20 mouse cellular contexts compared by ENCODE assay signal in genomic region chr9:25186501-25186900, GRCm38 (mm10). TPM values are rescaled to one million over a fixed set of nuclear protein-coding genes. Genes with fewer than 3 reads are reported as not detected.
A peak's percentile ranks its signal among the peaks of the same experiment; 100 is the strongest.
DNase-seq lines count a peak whose midpoint lies in the region; ATAC-seq and TF ChIP-seq lines count a peak whose summit lies in the region.
"Had no signal": no experiment of that assay in that cellular context is flagged by ENCODE, and none has a peak within 500 bp of the region (broad histone marks: within the 10 kb centered on the region; RNA-seq: fewer than 3 reads in every experiment).

No protein-coding gene starts in this region.

- H3K27ac ChIP-seq in heart, embryonic 16.5 days (ENCODE audit: low read length) = no peak overlapping the region
- H3K27ac ChIP-seq in forebrain, postnatal 0 days (ENCODE audit: low read depth, low read length) = no peak overlapping the region
- H3K27ac ChIP-seq in hindbrain, embryonic 16.5 days (ENCODE audit: low read depth, low read length) = no peak overlapping the region
- H3K27ac ChIP-seq: midbrain, embryonic 15.5 days had no signal

- no peaks in the 10 kb centered on the region for H3K4me1 ChIP-seq in heart, embryonic 16.5 days (ENCODE audit: control insufficient read depth, insufficient read depth, low read length)
- no peaks in the 10 kb centered on the region for H3K4me1 ChIP-seq in forebrain, postnatal 0 days (ENCODE audit: insufficient read depth)
- no peaks in the 10 kb centered on the region for H3K4me1 ChIP-seq in hindbrain, embryonic 16.5 days (ENCODE audit: control insufficient read depth, insufficient read depth, low read depth, low read length)
- H3K4me1 ChIP-seq: midbrain, embryonic 15.5 days had no signal

- H3K4me2 ChIP-seq in heart, embryonic 16.5 days (ENCODE audit: low read depth, low read length) = no peak overlapping the region
- no peak overlapping the region for H3K4me2 ChIP-seq in forebrain, postnatal 0 days (ENCODE audit: low read depth)
- H3K4me2 ChIP-seq in hindbrain, embryonic 16.5 days (ENCODE audit: low read length) = no peak overlapping the region
- H3K4me2 ChIP-seq: heart, embryonic 11.5 days; midbrain, embryonic 15.5 days had no signal

- no peaks in the 10 kb centered on the region for H3K36me3 ChIP-seq in heart, embryonic 16.5 days (ENCODE audit: control insufficient read depth, insufficient read depth)
- no peaks in the 10 kb centered on the region for H3K36me3 ChIP-seq in splenic B cell, adult 2 months (ENCODE audit: control insufficient read depth, insufficient read depth, low read length, poor library complexity, severe bottlenecking)
- H3K36me3 ChIP-seq in forebrain, postnatal 0 days (ENCODE audit: insufficient read depth) = no peaks in the 10 kb centered on the region
- no peaks in the 10 kb centered on the region for H3K36me3 ChIP-seq in hindbrain, embryonic 16.5 days (ENCODE audit: control insufficient read depth, insufficient read depth, low read length)
- H3K36me3 ChIP-seq: midbrain, embryonic 15.5 days had no signal

- WGBS in heart, embryonic 16.5 days = 74% methylated on average over 4 of the region's 4 CpGs
- 89% methylated on average over 4 of the region's 4 CpGs for WGBS in forebrain, postnatal 0 days
- WGBS in hindbrain, embryonic 16.5 days = 91% methylated on average over 4 of the region's 4 CpGs

- no peak for TF ChIP-seq CTCF in forebrain, postnatal 0 days (IDR thresholded peaks at IDR 0.05; ENCODE audit: low read depth)

- H3K9me3 ChIP-seq in heart, embryonic 16.5 days (replicated peaks; ENCODE audit: control insufficient read depth, low read length) = no peaks in the 10 kb centered on the region
- H3K9me3 ChIP-seq in forebrain, postnatal 0 days (ENCODE audit: low read length) = no peaks in the 10 kb centered on the region
- H3K9me3 ChIP-seq in hindbrain, embryonic 16.5 days (ENCODE audit: control insufficient read depth, low read length) = no peaks in the 10 kb centered on the region
- H3K9me3 ChIP-seq: midbrain, embryonic 15.5 days had no signal

- peak; percentile 41; the same call in 1 of the 2 replicates for ATAC-seq in heart, embryonic 16.5 days (replicated peaks; ENCODE audit: extremely low read depth, insufficient read depth, low FRiP score)
- ATAC-seq in CD4-positive, CD25-positive, alpha-beta regulatory T cell, adult 4 months = peak; percentile 89
- ATAC-seq in inflammation-experienced regulatory T-cells, adult 6 months = peak; percentile 86
- ATAC-seq in forebrain, postnatal 0 days = no peak
- no peak for ATAC-seq in hindbrain, embryonic 16.5 days
- ATAC-seq: intestine, embryonic 16.5 days; midbrain, embryonic 15.5 days had no signal

- H3K9ac ChIP-seq in heart, embryonic 16.5 days (ENCODE audit: low read length) = no peak overlapping the region
- no peak overlapping the region for H3K9ac ChIP-seq in forebrain, postnatal 0 days
- no peak overlapping the region for H3K9ac ChIP-seq in hindbrain, embryonic 16.5 days (ENCODE audit: low read depth, low read length)
- H3K9ac ChIP-seq: midbrain, embryonic 15.5 days had no signal

- no peak for DNase-seq in heart, postnatal 36 days
- peak; percentile 63 for DNase-seq in splenic B cell, adult 2 months (ENCODE audit: low read depth, low spot score)
- no peak for DNase-seq in forebrain, postnatal 0 days
- no peak for DNase-seq in adrenal gland, adult 8-10 months
- DNase-seq: adrenal gland, postnatal 14 days; cerebellum, adult 9-10 months; gastrocnemius, postnatal 25 days; heart, postnatal 4 days; kidney, postnatal 10 days; liver; lung, adult 18-20 months; lung, postnatal 4 days; retina, postnatal 1 day had no signal

- no peaks in the 10 kb centered on the region for H3K27me3 ChIP-seq in heart, embryonic 16.5 days (ENCODE audit: control insufficient read depth, insufficient read depth, low read length)
- no peaks in the 10 kb centered on the region for H3K27me3 ChIP-seq in splenic B cell, adult 2 months (ENCODE audit: control insufficient read depth, insufficient read depth, low read length, poor library complexity, severe bottlenecking)
- no peaks in the 10 kb centered on the region for H3K27me3 ChIP-seq in forebrain, postnatal 0 days (ENCODE audit: insufficient read depth, low read length)
- no peaks in the 10 kb centered on the region for H3K27me3 ChIP-seq in hindbrain, embryonic 16.5 days (replicated peaks; ENCODE audit: control insufficient read depth, insufficient read depth, low read length)
- H3K27me3 ChIP-seq: midbrain, embryonic 15.5 days had no signal

- intact Hi-C loops in heart, postnatal 36 days (cut with DNase I) = no loop called here

- H3K4me3 ChIP-seq in heart, embryonic 16.5 days (ENCODE audit: low read length) = no peak overlapping the region
- H3K4me3 ChIP-seq in forebrain, postnatal 0 days (ENCODE audit: low read depth, low read length) = no peak overlapping the region
- H3K4me3 ChIP-seq in hindbrain, embryonic 16.5 days (ENCODE audit: low read length) = no peak overlapping the region
- H3K4me3 ChIP-seq: midbrain, embryonic 15.5 days had no signal

RNA-seq across cellular contexts. Expression of gene Herpud2, which starts 34.9 kb away (rescaled TPM):
- polyA plus RNA-seq in heart, embryonic 16.5 days (2015; fragmentation: Nextera tagmentation; extraction: Ambion mirVana) = 30.7 and 31.7 TPM in 2 replicates
- total RNA-seq in heart, postnatal 36 days (2021) = 10 to 100 TPM; 39.1 TPM
- polyA plus RNA-seq in CD4-positive, CD25-positive, alpha-beta regulatory T cell, adult 4 months (2017; shearing (Covaris generic)) = 10 to 100 TPM; 11.0 to 15.3 TPM
- polyA plus RNA-seq in inflammation-experienced regulatory T-cells, adult 6 months (2017; shearing (Covaris generic)) = 10 to 100 TPM; 12.1 to 15.7 (median 14.6) TPM
- total RNA-seq in forebrain, postnatal 0 days (2014; rRNA removed) = 16.3 and 20.1 TPM in 2 replicates
- 20.4 and 30.4 TPM in 2 replicates for polyA plus RNA-seq in forebrain, postnatal 0 days (2015; fragmentation: Nextera tagmentation; extraction: Ambion mirVana)
- 10 to 100 TPM; 48.3 to 54.6 (median 52.4) TPM for total RNA-seq in adrenal gland, adult 8-10 months (2022)
- 30.2 and 32.3 TPM in 2 replicates for polyA plus RNA-seq in hindbrain, embryonic 16.5 days (2015; fragmentation: Nextera tagmentation; extraction: Ambion mirVana)

Comparison
In these comparisons a context has a peak if more than half of its experiments do, and no peak if none do; other contexts are left out.
1. ATAC-seq: peak in heart, embryonic 16.5 days (single experiment), CD4-positive, CD25-positive, alpha-beta regulatory T cell, adult 4 months (single experiment) and inflammation-experienced regulatory T-cells, adult 6 months (single experiment); none in forebrain, postnatal 0 days (single experiment) and hindbrain, embryonic 16.5 days (single experiment).